Mouse (Mus musculus) left cerebral cortex, postnatal 25 days (tissue): Measurements from ENCODE around the gene Ces2b. TPM values are rescaled to one million over a fixed set of nuclear protein-coding genes. Genes with fewer than 3 reads are reported as not detected.

Source experiments
- total RNA-seq, 2 experiments: library from RNA; stranded (reverse); gene quantifications; 2 replicates each; pipeline ENCODE4 v1.2.3; 2021

Gene Ces2b
- total RNA-seq, 2 experiments from 2014 or later: 0.16 to 0.46 TPM

Other genes starting within 250 kb of the Ces2b start
- 1 to 10 TPM; 7.6 to 8.4 TPM for gene Pdp2, start 240.1 kb upstream of the Ces2b start, total RNA-seq
- gene Cdh16, start 207.2 kb upstream of the Ces2b start, total RNA-seq: not detected
- gene Rrad, start 200.2 kb upstream of the Ces2b start, total RNA-seq: 1 to 10 TPM; 3.4 to 3.9 TPM
- 10 to 100 TPM; 33.1 to 33.5 TPM for gene Ciao2b, start 189.6 kb upstream of the Ces2b start, total RNA-seq
- gene Ces2a, start 97.6 kb upstream of the Ces2b start, total RNA-seq: not detected
- gene Ces2c, start 15.5 kb downstream of the Ces2b start, total RNA-seq: not detected
- gene Ces2e, start 94.7 kb downstream of the Ces2b start, total RNA-seq: not detected
- gene Ces2f, start 115.8 kb downstream of the Ces2b start, total RNA-seq: not detected
- gene Ces2g, start 130.1 kb downstream of the Ces2b start, total RNA-seq: under 1 TPM; 0.16 to 0.30 TPM
- not detected for gene Ces2h, start 169.3 kb downstream of the Ces2b start, total RNA-seq
- not detected for gene Ces3a, start 217.0 kb downstream of the Ces2b start, total RNA-seq